Mouse (Mus musculus) lung, embryonic 14.5 days (tissue): ENCODE results near the gene Fto. TPM values are rescaled to one million over a fixed set of nuclear protein-coding genes. Genes with fewer than 3 reads are reported as not detected.

Experiments
- ATAC-seq: fragments of 200-750 bp; cut with Nextera tagmentation; 2 replicates; pipeline ENCODE4 v1.8.0; 2017; ENCODE audit warnings: mild to moderate bottlenecking, moderate TSS enrichment, moderate library complexity; ENCODE audit not compliant: insufficient read depth
- DNase-seq: peaks from one replicate; pipeline ENCODE4 v3.0.0-alpha.2; 2015
- H3K27ac ChIP-seq: fragments of 300-500 bp; sonication (generic); 2 replicates; pipeline ENCODE4 v1.5.1; 2014; ENCODE audit warnings: low read depth, mild to moderate bottlenecking, moderate library complexity
- H3K27me3 ChIP-seq: fragments of 300-500 bp; sonication (generic); 2 replicates; pipeline ENCODE4 v1.6.1; 2014; ENCODE audit warnings: low read length, control low read depth; ENCODE audit not compliant: insufficient read depth
- H3K36me3 ChIP-seq: fragments of 300-500 bp; sonication (generic); 2 replicates; pipeline ENCODE4 v1.6.1; 2014; ENCODE audit warnings: control low read depth; ENCODE audit not compliant: insufficient read depth
- H3K4me1 ChIP-seq: fragments of 300-500 bp; sonication (generic); 2 replicates; pipeline ENCODE4 v1.6.1; 2014; ENCODE audit warnings: antibody characterized with exemption, control low read depth; ENCODE audit not compliant: insufficient read depth
- H3K4me2 ChIP-seq: fragments of 300-500 bp; sonication (generic); 2 replicates; pipeline ENCODE4 v1.6.1; 2014; ENCODE audit warnings: mild to moderate bottlenecking
- H3K4me3 ChIP-seq: fragments of 300-500 bp; sonication (generic); 2 replicates; pipeline ENCODE4 v1.5.1; 2014; ENCODE audit warnings: low read depth, low read length
- H3K9ac ChIP-seq: fragments of 300-500 bp; sonication (generic); 2 replicates; pipeline ENCODE4 v1.6.1; 2014
- H3K9me3 ChIP-seq: fragments of 300-500 bp; sonication (generic); 2 replicates; pipeline ENCODE4 v1.6.1; 2016; ENCODE audit warnings: low read depth, low read length, control low read depth
- CTCF ChIP-seq: IDR thresholded peaks from 2 replicates; pipeline ENCODE4 v1.5.1; 2016; ENCODE audit warnings: antibody characterized with exemption, low read depth
- WGBS: fragments of 180-500 bp; shearing (Covaris S2); extraction: QIAGEN DNeasy Blood & Tissue Kit; methylation state at CpG from one replicate; pipeline ENCODE4 v1.1.7; 2014; 5-methylcytosine and 5-hydroxymethylcytosine counted together
- polyA plus RNA-seq: library from polyadenylated mRNA; unstranded; fragments of >200 nt; fragmentation: Nextera tagmentation; extraction: Ambion mirVana; gene quantifications from 2 replicates; pipeline ENCODE4 v1.2.1, GENCODE M21; 2014

The Fto gene
- polyA plus RNA-seq, 1 experiment from 2014 or later, result 104 TPM

DNA sequence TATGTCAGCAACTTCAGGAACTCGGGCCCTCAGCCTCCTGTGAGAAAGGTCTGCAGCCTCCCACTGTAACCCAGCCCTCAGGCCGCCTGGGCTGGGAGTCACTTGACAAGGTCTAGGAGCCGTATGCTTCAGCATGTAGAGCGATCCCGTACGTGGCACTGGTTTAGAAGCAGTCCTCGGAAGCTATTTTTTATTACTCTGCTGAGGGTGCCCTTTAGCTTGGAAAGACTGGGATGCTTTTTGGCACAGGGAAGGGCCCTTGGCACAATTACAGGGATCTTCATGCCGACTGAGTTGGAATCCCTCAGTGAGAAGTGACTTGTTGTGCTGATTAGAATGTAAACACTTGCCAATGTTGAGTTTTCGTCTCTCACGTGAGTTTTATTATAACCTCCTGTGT lies 191.6 kb downstream of the Fto start:
- no peak for TF ChIP-seq CTCF
- Histone ChIP-seq H3K9ac (no peak overlapping the region), H3K4me1 (peaks cover 48% of the 10 kb centered on the region), H3K27me3 (no peaks in the 10 kb centered on the region), H3K4me3 (no peak overlapping the region), H3K4me2 (no peak overlapping the region), H3K27ac (peak overlapping the region; percentile 78), H3K36me3 (no peaks in the 10 kb centered on the region), H3K9me3 (no peaks in the 10 kb centered on the region)
- 26% methylated on average over 10 of the region's 10 CpGs for WGBS
- DNase-seq (peak; percentile 78), ATAC-seq (peak; percentile 57; the same call in 1 of the 2 replicates)

DNA sequence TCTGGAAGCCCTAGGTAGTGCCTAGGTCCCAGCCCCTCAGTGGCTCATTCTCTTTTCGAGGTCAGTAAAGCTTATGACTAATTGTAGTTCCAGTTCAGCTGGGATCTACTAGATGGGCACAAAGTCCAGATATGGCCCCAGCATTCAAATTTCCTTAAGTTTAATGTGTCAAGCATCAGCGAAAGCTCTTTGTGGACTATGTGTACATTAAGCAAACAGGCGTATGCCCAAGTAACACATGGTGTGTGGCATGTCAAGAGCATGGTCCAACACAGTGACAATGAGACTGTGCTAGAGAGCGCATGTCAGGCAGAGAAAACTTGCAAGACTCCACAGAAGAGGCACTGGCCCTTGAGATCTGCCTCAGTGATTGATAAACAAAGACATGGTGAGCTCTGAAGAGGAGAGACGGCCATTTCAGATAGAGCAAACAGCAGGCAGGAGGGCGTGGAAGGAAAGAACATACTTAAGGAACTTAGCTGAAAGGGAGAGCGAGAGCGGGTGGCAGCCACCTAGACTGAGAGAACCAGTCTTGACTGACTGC lies 192.2 kb downstream of the Fto start:
- H3K9me3 ChIP-seq, result no peaks in the 10 kb centered on the region
- H3K4me1 ChIP-seq, result peaks cover 51% of the 10 kb centered on the region
- ATAC-seq, result peak; percentile 83
- peak overlapping the region; percentile 78 for H3K27ac ChIP-seq
- H3K27me3 ChIP-seq, result no peaks in the 10 kb centered on the region
- TF ChIP-seq CTCF, result no peak
- H3K9ac ChIP-seq, result no peak overlapping the region
- peak; percentile 52 for DNase-seq
- WGBS, result 59% methylated on average over 8 of the region's 8 CpGs
- no peak overlapping the region for H3K4me2 ChIP-seq
- no peaks in the 10 kb centered on the region for H3K36me3 ChIP-seq
- H3K4me3 ChIP-seq, result no peak overlapping the region

DNA sequence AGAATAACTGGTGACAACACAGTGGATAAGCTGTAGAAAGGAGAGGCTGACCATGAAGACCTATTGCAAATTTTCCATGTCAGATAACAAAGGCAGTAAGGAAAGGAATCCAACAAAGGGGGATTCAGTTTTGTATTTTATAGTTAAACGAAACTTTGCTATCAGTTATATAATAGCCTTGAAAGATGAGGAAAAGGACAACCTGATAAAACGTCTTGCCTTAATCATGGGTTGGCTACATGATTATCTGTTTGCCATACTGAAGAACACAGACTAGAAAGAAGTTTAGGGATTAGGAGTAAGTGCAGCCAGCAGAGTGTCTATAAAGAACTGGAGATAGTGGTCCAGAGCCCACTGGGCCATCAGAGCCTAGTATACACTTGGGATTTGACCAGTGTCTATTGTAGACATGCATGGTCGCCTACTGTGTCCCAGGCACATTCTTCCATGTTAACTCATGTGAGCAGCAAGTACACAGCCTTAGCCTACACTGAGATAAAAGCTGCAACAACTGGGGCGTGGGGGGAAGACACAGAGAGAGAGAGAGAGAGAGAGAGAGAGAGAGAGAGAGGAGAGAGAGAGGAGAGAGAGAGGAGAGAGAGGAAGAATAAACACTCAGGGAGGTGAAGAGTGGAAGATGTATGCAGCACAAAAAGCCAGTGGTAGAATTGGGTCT lies 192.8 kb downstream of the Fto start:
- Histone ChIP-seq H3K4me3 (no peak overlapping the region), H3K36me3 (no peaks in the 10 kb centered on the region), H3K27me3 (no peaks in the 10 kb centered on the region), H3K4me2 (no peak overlapping the region), H3K9ac (no peak overlapping the region), H3K27ac (peak overlapping the region; percentile 78), H3K9me3 (no peaks in the 10 kb centered on the region), H3K4me1 (peaks cover 51% of the 10 kb centered on the region)
- no peak for TF ChIP-seq CTCF
- DNase-seq (no peak), ATAC-seq (no peak)
- 66% methylated on average over 4 of the region's 4 CpGs for WGBS

DNA sequence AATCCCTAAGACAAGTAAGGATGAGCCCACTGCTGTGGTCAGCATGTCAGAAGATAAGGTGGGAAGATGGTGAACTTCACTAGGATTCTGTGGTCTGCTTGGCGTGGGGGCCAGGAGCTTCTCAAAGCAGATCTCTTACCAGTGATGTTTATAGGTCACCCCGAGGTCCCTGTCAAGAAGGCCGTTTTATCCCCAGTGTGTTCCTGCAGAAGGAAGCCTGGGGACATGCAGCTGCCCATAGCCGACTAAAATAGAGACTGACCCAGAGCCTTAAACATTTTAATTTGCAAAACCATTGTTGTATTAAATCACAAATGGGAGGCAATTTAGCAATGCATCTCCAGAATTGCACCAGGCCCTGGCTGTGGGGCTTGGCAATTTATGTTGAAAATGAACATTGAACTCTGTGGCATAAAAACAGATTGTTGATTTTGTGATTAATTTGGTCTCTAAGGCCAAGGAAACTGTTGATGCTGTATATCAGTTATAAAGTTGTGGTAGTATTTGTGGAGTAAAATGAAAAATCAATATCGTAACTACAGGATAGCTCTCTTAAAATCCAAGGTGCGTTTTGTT lies 193.4 kb downstream of the Fto start:
- Histone ChIP-seq H3K9me3 (no peaks in the 10 kb centered on the region), H3K9ac (no peak overlapping the region), H3K27ac (no peak overlapping the region), H3K36me3 (no peaks in the 10 kb centered on the region), H3K4me1 (peaks cover 51% of the 10 kb centered on the region), H3K4me2 (no peak overlapping the region), H3K27me3 (no peaks in the 10 kb centered on the region), H3K4me3 (no peak overlapping the region)
- ATAC-seq, result no peak
- TF ChIP-seq CTCF, result no peak
- DNase-seq, result no peak
- WGBS, result 68% methylated on average over 6 of the region's 6 CpGs

DNA sequence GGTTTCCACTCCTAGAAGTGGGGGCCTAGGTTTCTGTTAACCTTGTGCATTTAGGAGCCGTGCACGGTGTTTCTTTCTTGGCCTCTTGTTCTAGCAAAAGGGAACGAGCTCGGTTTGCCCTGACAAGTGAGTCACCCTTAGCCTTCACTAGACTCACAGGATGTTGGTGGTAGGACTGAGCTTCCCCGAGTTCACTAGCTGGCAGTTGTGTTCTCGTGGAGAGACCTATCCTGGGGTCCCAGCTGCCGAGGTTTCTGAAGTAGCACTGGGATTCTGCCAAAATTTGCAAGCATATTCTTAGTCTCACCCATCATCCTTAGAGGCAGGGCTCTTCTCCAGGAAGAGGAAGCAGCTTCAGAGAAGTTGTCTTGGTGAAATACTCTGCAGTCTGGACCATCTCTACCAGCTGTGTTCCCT lies 194.4 kb downstream of the Fto start:
- Histone ChIP-seq H3K9me3 (no peaks in the 10 kb centered on the region), H3K27me3 (no peaks in the 10 kb centered on the region), H3K4me1 (peaks cover 51% of the 10 kb centered on the region), H3K9ac (no peak overlapping the region), H3K36me3 (no peaks in the 10 kb centered on the region), H3K4me3 (no peak overlapping the region), H3K4me2 (no peak overlapping the region), H3K27ac (no peak overlapping the region)
- TF ChIP-seq CTCF, result no peak
- 50% methylated on average over 7 of the region's 7 CpGs for WGBS
- DNase-seq (no peak), ATAC-seq (no peak)

DNA sequence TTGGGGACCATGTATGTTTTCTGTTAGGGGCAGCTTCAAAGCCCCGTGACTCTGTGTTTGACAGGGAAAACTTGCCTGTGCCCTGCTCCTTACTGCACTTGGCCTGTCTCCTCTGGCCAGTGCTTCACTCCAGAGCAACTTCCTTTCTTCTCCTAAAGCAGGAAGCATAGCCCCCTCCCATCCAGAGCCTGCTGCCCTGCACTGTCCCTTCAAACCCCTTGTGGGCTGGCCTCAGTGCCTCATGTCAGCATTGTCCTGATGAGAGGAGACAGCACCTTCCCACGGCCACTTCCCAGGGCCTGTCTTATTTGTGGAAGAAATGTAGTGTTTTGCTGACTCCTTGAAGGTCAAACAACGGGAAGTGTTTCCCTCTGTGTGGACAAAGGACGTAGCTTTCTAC lies 195.0 kb downstream of the Fto start:
- H3K4me2 ChIP-seq, result no peak overlapping the region
- no peak for DNase-seq
- no peaks in the 10 kb centered on the region for H3K27me3 ChIP-seq
- H3K9ac ChIP-seq, result no peak overlapping the region
- H3K4me1 ChIP-seq, result peaks cover 51% of the 10 kb centered on the region
- no peak overlapping the region for H3K4me3 ChIP-seq
- WGBS, result 60% methylated on average over 4 of the region's 4 CpGs
- no peaks in the 10 kb centered on the region for H3K36me3 ChIP-seq
- H3K27ac ChIP-seq, result no peak overlapping the region
- ATAC-seq, result peak; percentile 18; the same call in 1 of the 2 replicates
- TF ChIP-seq CTCF, result no peak
- H3K9me3 ChIP-seq, result no peaks in the 10 kb centered on the region

DNA sequence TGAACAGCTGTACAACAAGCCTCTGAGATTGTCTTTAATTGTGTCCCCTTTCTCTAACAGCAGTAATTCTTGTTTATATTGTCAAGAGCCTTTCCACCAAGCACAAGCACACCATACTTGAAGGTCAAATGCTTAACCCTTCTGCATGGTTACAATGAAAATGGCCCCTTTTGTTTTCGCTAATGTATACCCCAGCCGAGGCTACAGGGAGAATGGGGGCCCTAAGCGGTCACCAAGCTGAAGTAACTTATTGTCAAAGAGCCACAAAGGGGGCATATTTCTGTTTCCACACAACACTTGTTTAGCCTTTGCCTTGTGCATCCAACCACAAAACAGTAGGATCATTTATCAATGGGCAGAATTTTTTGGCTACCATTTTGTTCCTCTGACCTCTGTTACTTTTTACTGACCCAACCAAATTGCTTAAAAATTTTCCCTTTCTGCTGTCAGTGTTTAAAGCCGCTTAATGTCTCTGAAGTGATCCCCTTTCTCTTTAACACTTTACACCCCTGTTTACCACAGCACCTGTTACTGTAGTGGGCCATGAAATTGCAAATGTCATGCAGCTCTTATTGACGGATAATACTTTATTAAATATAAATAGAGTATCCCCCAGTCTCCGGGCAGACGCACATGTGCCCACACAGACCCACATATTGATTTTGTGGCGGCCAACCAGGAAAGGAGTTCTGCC lies 196.0 kb downstream of the Fto start:
- Histone ChIP-seq H3K4me1 (peaks cover 41% of the 10 kb centered on the region), H3K9me3 (no peaks in the 10 kb centered on the region), H3K36me3 (no peaks in the 10 kb centered on the region), H3K27ac (no peak overlapping the region), H3K4me3 (no peak overlapping the region), H3K9ac (no peak overlapping the region), H3K4me2 (no peak overlapping the region), H3K27me3 (no peaks in the 10 kb centered on the region)
- no peak for TF ChIP-seq CTCF
- WGBS, result 68% methylated on average over 8 of the region's 8 CpGs
- DNase-seq (no peak), ATAC-seq (no peak)
